ENCODE assay signal across 8 mouse cellular contexts in genomic region chr8:95001655-95002054, GRCm38 (mm10). TPM values are rescaled to one million over a fixed set of nuclear protein-coding genes. Genes with fewer than 3 reads are reported as not detected.
A peak's percentile ranks its signal among the peaks of the same experiment; 100 is the strongest.
DNase-seq lines count a peak whose midpoint lies in the region; ATAC-seq and TF ChIP-seq lines count a peak whose summit lies in the region.

No protein-coding gene starts in this region.

- H3K9me3 ChIP-seq in CH12.LX (replicated peaks; ENCODE audit: low read length) = no peaks in the 10 kb centered on the region
- no peaks in the 10 kb centered on the region for H3K9me3 ChIP-seq in forebrain, embryonic 10.5 days
- H3K9me3 ChIP-seq in heart, embryonic 14.5 days (ENCODE audit: control insufficient read depth, low read length) = no peaks in the 10 kb centered on the region
- H3K9me3 ChIP-seq in kidney, postnatal 0 days (replicated peaks; ENCODE audit: low read length) = no peaks in the 10 kb centered on the region
- H3K9me3 ChIP-seq in liver, embryonic 13.5 days (replicated peaks) = no peaks in the 10 kb centered on the region
- no peaks in the 10 kb centered on the region for H3K9me3 ChIP-seq in stomach, embryonic 15.5 days

- dilution Hi-C loops in CH12.LX (cut with MboI; ENCODE audit: extremely low pct_ligation_motif_present, extremely low pct_unique_long_range_greater_than_20kb, low sequenced_read_pairs) = no loop called here

- ATAC-seq in heart, embryonic 14.5 days (ENCODE audit: insufficient number of reproducible peaks, insufficient read depth, low FRiP score, low read depth) = peak; percentile 62
- peak; percentile 66 for ATAC-seq in kidney, postnatal 0 days (replicated peaks; ENCODE audit: low FRiP score, low read depth)
- ATAC-seq in liver, embryonic 13.5 days (ENCODE audit: low read depth) = peak; percentile 66
- ATAC-seq in stomach, embryonic 15.5 days (ENCODE audit: insufficient read depth, low FRiP score, low read depth) = peak; percentile 32; the same call in 1 of the 2 replicates

- H3K79me2 ChIP-seq in CH12.LX (replicated peaks; ENCODE audit: control insufficient read depth, extremely low read depth, insufficient read depth, poor library complexity, severe bottlenecking) = no peaks in the 10 kb centered on the region

- WGBS in forebrain, embryonic 10.5 days = 9% methylated on average over 7 of the region's 7 CpGs
- WGBS in heart, embryonic 14.5 days = 4% methylated on average over 7 of the region's 7 CpGs
- 5% methylated on average over 7 of the region's 7 CpGs for WGBS in kidney, postnatal 0 days
- 3% methylated on average over 7 of the region's 7 CpGs for WGBS in liver, embryonic 13.5 days (ENCODE audit: insufficient replicate concordance)
- WGBS in stomach, embryonic 15.5 days = 6% methylated on average over 7 of the region's 7 CpGs

- TF ChIP-seq CTCF in CH12.LX (conservative IDR thresholded peaks at IDR 0.05 in 1 of 2, IDR thresholded peaks at IDR 0.05 in 1 of 2; ENCODE audit: low read depth in 2 of 2, low read length in 2 of 2) = peak; percentile 96 to 97
- TF ChIP-seq CTCF in brain, embryonic 14.5 days (IDR thresholded peaks at IDR 0.05; ENCODE audit: borderline replicate concordance, extremely low read depth, insufficient read depth, insufficient read length) = peak; percentile 95
- peak; percentile 99 for TF ChIP-seq CTCF in kidney, postnatal 0 days (IDR thresholded peaks at IDR 0.05; ENCODE audit: low read depth)

- no peak overlapping the region for H3K9ac ChIP-seq in CH12.LX (ENCODE audit: insufficient read depth, low read depth)
- no peak overlapping the region for H3K9ac ChIP-seq in heart, embryonic 14.5 days (ENCODE audit: low read length)
- no peak overlapping the region for H3K9ac ChIP-seq in kidney, postnatal 0 days (ENCODE audit: low read depth, low read length)
- 0 out of 2 replicates have a peak overlapping the region, but pooled peaks have one; percentile 12 for H3K9ac ChIP-seq in liver, embryonic 13.5 days
- no peak overlapping the region for H3K9ac ChIP-seq in stomach, embryonic 15.5 days

- in situ Hi-C loops in CH12.LX (cut with MboI; ENCODE audit: low pct_ligation_motif_present, low pct_unique_long_range_greater_than_20kb, low sequenced_read_pairs) = loop anchor here (5.0 kb wide), 1 partner anchor 59 kb away; no protein-coding TSS in a partner anchor

- TF ChIP-seq RAD21 in CH12.LX (IDR thresholded peaks at IDR 0.05; ENCODE audit: low read depth, low read length) = peak; percentile 97

- TF ChIP-seq POLR2A in CH12.LX (IDR thresholded peaks at IDR 0.05; ENCODE audit: low read depth, low read length) = no peak
- no peak for TF ChIP-seq POLR2A in brain, embryonic 14.5 days (IDR thresholded peaks at IDR 0.05; ENCODE audit: borderline replicate concordance, extremely low read depth, insufficient read depth, insufficient read length, poor library complexity, severe bottlenecking)

- H3K4me3 ChIP-seq in CH12.LX (replicated peaks in 1 of 3; ENCODE audit: low read depth in 2 of 3, low read length in 2 of 3, poor library complexity in 1 of 3) = no peak overlapping the region
- H3K4me3 ChIP-seq in forebrain, embryonic 10.5 days = 0 out of 2 replicates have a peak overlapping the region, but pooled peaks have one; percentile 0
- no peak overlapping the region for H3K4me3 ChIP-seq in heart, embryonic 14.5 days (ENCODE audit: control insufficient read depth in 1 of 2, insufficient read depth in 1 of 2, low read depth in 1 of 2, low read length in 2 of 2)
- no peak overlapping the region for H3K4me3 ChIP-seq in kidney, postnatal 0 days (replicated peaks; ENCODE audit: low read depth, low read length)
- H3K4me3 ChIP-seq in liver, embryonic 13.5 days (replicated peaks) = no peak overlapping the region
- no peak overlapping the region for H3K4me3 ChIP-seq in stomach, embryonic 15.5 days (replicated peaks)

- no peak overlapping the region for H3K4me2 ChIP-seq in CH12.LX (ENCODE audit: insufficient read depth, low read depth, poor library complexity, severe bottlenecking)
- H3K4me2 ChIP-seq in heart, embryonic 14.5 days (ENCODE audit: low read length) = peak overlapping the region; percentile 34
- H3K4me2 ChIP-seq in kidney, postnatal 0 days (ENCODE audit: low read length) = no peak overlapping the region
- H3K4me2 ChIP-seq in liver, embryonic 13.5 days = 0 out of 2 replicates have a peak overlapping the region, but pooled peaks have one; percentile 11
- no peak overlapping the region for H3K4me2 ChIP-seq in stomach, embryonic 15.5 days

- peaks cover 17% of the 10 kb centered on the region for H3K27me3 ChIP-seq in CH12.LX (replicated peaks)
- H3K27me3 ChIP-seq in forebrain, embryonic 10.5 days (ENCODE audit: poor library complexity, severe bottlenecking) = no peaks in the 10 kb centered on the region
- H3K27me3 ChIP-seq in heart, embryonic 14.5 days (ENCODE audit: control insufficient read depth, insufficient read depth, low read length) = no peaks in the 10 kb centered on the region
- no peaks in the 10 kb centered on the region for H3K27me3 ChIP-seq in kidney, postnatal 0 days (ENCODE audit: insufficient read depth, low read length)
- H3K27me3 ChIP-seq in liver, embryonic 13.5 days = no peaks in the 10 kb centered on the region
- no peaks in the 10 kb centered on the region for H3K27me3 ChIP-seq in stomach, embryonic 15.5 days (replicated peaks)

- peaks cover 9 to 26% of the 10 kb centered on the region in 2 experiments for H3K4me1 ChIP-seq in CH12.LX (ENCODE audit: control insufficient read depth in 1 of 2, insufficient read depth in 2 of 2)
- H3K4me1 ChIP-seq in forebrain, embryonic 10.5 days = peaks cover 58% of the 10 kb centered on the region
- H3K4me1 ChIP-seq in heart, embryonic 14.5 days (ENCODE audit: control insufficient read depth in 2 of 2, insufficient read depth in 2 of 2, low read length in 2 of 2) = peaks cover 24 to 25% of the 10 kb centered on the region in 2 experiments
- peaks cover 26% of the 10 kb centered on the region for H3K4me1 ChIP-seq in kidney, postnatal 0 days (replicated peaks; ENCODE audit: insufficient read depth, low read length)
- H3K4me1 ChIP-seq in liver, embryonic 13.5 days (replicated peaks) = peaks cover 58% of the 10 kb centered on the region
- peaks cover 37% of the 10 kb centered on the region for H3K4me1 ChIP-seq in stomach, embryonic 15.5 days

- TF ChIP-seq EP300 in CH12.LX (IDR thresholded peaks at IDR 0.05; ENCODE audit: low read length) = no peak

- peak; percentile 91 for DNase-seq in CH12.LX (ENCODE audit: extremely low read depth)
- DNase-seq in brain, embryonic 14.5 days (ENCODE audit: low read depth) = peak; percentile 91
- DNase-seq in forebrain, embryonic 10.5 days (ENCODE audit: extremely low spot score, low spot score) = peak; percentile 84
- peak; percentile 96 for DNase-seq in kidney, postnatal 0 days (ENCODE audit: low spot score)
- peak; percentile 74 for DNase-seq in liver, embryonic 13.5 days
- DNase-seq in natural killer cell, adult 2 months (ENCODE audit: low spot score in 2 of 2) = peak; percentile 68 to 75

- H3K36me3 ChIP-seq in CH12.LX (replicated peaks in 1 of 2; ENCODE audit: control insufficient read depth in 1 of 2, insufficient read depth in 1 of 2, low read length in 1 of 2) = no peaks in the 10 kb centered on the region
- H3K36me3 ChIP-seq in forebrain, embryonic 10.5 days (replicated peaks) = peaks cover 70% of the 10 kb centered on the region
- no peaks in the 10 kb centered on the region for H3K36me3 ChIP-seq in heart, embryonic 14.5 days (ENCODE audit: control insufficient read depth, insufficient read depth, low read length)
- H3K36me3 ChIP-seq in kidney, postnatal 0 days (ENCODE audit: insufficient read depth, low read length) = peaks cover 8% of the 10 kb centered on the region; the same call in 1 of the 2 replicates
- peaks cover 64% of the 10 kb centered on the region for H3K36me3 ChIP-seq in liver, embryonic 13.5 days
- peaks cover 8% of the 10 kb centered on the region; the same call in 1 of the 2 replicates for H3K36me3 ChIP-seq in stomach, embryonic 15.5 days

- H3K27ac ChIP-seq in CH12.LX (ENCODE audit: insufficient read depth, low read depth) = no peak overlapping the region
- peak overlapping the region; percentile 96 for H3K27ac ChIP-seq in forebrain, embryonic 10.5 days
- peak overlapping the region; percentile 4 to 31; a peak in 2 of 4 replicates for H3K27ac ChIP-seq in heart, embryonic 14.5 days (replicated peaks in 1 of 2; ENCODE audit: control insufficient read depth in 1 of 2, insufficient read depth in 1 of 2, low read depth in 2 of 2, low read length in 2 of 2)
- 0 out of 2 replicates have a peak overlapping the region, but pooled peaks have one; percentile 78 for H3K27ac ChIP-seq in kidney, postnatal 0 days
- H3K27ac ChIP-seq in liver, embryonic 13.5 days = peak overlapping the region; percentile 58
- peak overlapping the region; percentile 69; the same call in 1 of the 2 replicates for H3K27ac ChIP-seq in stomach, embryonic 15.5 days

RNA-seq across cellular contexts. Expression of gene Adgrg3, which starts 15.8 kb away (rescaled TPM):
- total RNA-seq in CH12.LX (2012; rRNA removed) (not detected in 2 replicates), CH12.LX (2014; rRNA removed) (not detected in 2 replicates)
- not detected in 2 replicates for polyA plus RNA-seq in CH12.LX (2012; ENCODE audit: insufficient read length, low read depth)
- polyA plus RNA-seq in brain, embryonic 14.5 days (2012; rRNA removed) = 2.1 and 3.0 TPM in 2 replicates
- 4.9 and 5.2 TPM in 2 replicates for polyA plus RNA-seq in forebrain, embryonic 10.5 days (2016; fragmentation: Nextera tagmentation; extraction: Ambion mirVana)
- polyA plus RNA-seq in heart, embryonic 14.5 days (2014; fragmentation: Nextera tagmentation; extraction: Ambion mirVana) = 3.4 and 3.7 TPM in 2 replicates
- polyA plus RNA-seq in kidney, postnatal 0 days (2015; fragmentation: Nextera tagmentation; extraction: Ambion mirVana) = 3.7 and 4.4 TPM in 2 replicates
- 5.5 and 6.0 TPM in 2 replicates for polyA plus RNA-seq in liver, embryonic 13.5 days (2015; fragmentation: Nextera tagmentation; extraction: Ambion mirVana)
- 3.1 and 3.6 TPM in 2 replicates for polyA plus RNA-seq in stomach, embryonic 15.5 days (2015; fragmentation: Nextera tagmentation; extraction: Ambion mirVana)

RNA-seq across cellular contexts. Expression of gene Adgrg1, which starts 27.1 kb away (rescaled TPM):
- 0.34 and 0.42 TPM in 2 replicates for total RNA-seq in CH12.LX (2012; rRNA removed)
- total RNA-seq in CH12.LX (2014; rRNA removed) = 1.1 and 1.2 TPM in 2 replicates
- 2.0 and 2.5 TPM in 2 replicates for polyA plus RNA-seq in CH12.LX (2012; ENCODE audit: insufficient read length, low read depth)
- 468 and 636 TPM in 2 replicates for polyA plus RNA-seq in brain, embryonic 14.5 days (2012; rRNA removed)
- polyA plus RNA-seq in forebrain, embryonic 10.5 days (2016; fragmentation: Nextera tagmentation; extraction: Ambion mirVana) = 94.8 and 107 TPM in 2 replicates
- 2.7 and 2.9 TPM in 2 replicates for polyA plus RNA-seq in heart, embryonic 14.5 days (2014; fragmentation: Nextera tagmentation; extraction: Ambion mirVana)
- 109 and 125 TPM in 2 replicates for polyA plus RNA-seq in kidney, postnatal 0 days (2015; fragmentation: Nextera tagmentation; extraction: Ambion mirVana)
- polyA plus RNA-seq in liver, embryonic 13.5 days (2015; fragmentation: Nextera tagmentation; extraction: Ambion mirVana) = 42.7 and 55.6 TPM in 2 replicates
- 42.7 and 47.9 TPM in 2 replicates for polyA plus RNA-seq in stomach, embryonic 15.5 days (2015; fragmentation: Nextera tagmentation; extraction: Ambion mirVana)

RNA-seq across cellular contexts. Expression of gene Drc7, which starts 53.2 kb away (rescaled TPM):
- not detected in 2 replicates for total RNA-seq in CH12.LX (2012; rRNA removed)
- total RNA-seq in CH12.LX (2014; rRNA removed) = not detected in 2 replicates
- polyA plus RNA-seq in CH12.LX (2012; ENCODE audit: insufficient read length, low read depth) = not detected in 2 replicates
- 2.0 and 4.2 TPM in 2 replicates for polyA plus RNA-seq in brain, embryonic 14.5 days (2012; rRNA removed)
- 0.18 and 0.24 TPM in 2 replicates for polyA plus RNA-seq in forebrain, embryonic 10.5 days (2016; fragmentation: Nextera tagmentation; extraction: Ambion mirVana)
- polyA plus RNA-seq in heart, embryonic 14.5 days (2014; fragmentation: Nextera tagmentation; extraction: Ambion mirVana) = not detected in 2 replicates
- not detected in 2 replicates for polyA plus RNA-seq in kidney, postnatal 0 days (2015; fragmentation: Nextera tagmentation; extraction: Ambion mirVana)
- polyA plus RNA-seq in liver, embryonic 13.5 days (2015; fragmentation: Nextera tagmentation; extraction: Ambion mirVana) = 0.19 and 0.21 TPM in 2 replicates
- polyA plus RNA-seq in stomach, embryonic 15.5 days (2015; fragmentation: Nextera tagmentation; extraction: Ambion mirVana) = 0.08 TPM in 1 of 2 replicates, not detected in the other

Comparison
In these comparisons a context has a peak if more than half of its experiments do, and no peak if none do; other contexts are left out.
1. H3K4me2 ChIP-seq: peak in heart, embryonic 14.5 days (single experiment) and liver, embryonic 13.5 days (single experiment); none in CH12.LX (single experiment), kidney, postnatal 0 days (single experiment) and stomach, embryonic 15.5 days (single experiment).
2. RNA of gene Adgrg1, which starts 27.1 kb away (polyA plus RNA-seq): 468 to 636 TPM in brain, embryonic 14.5 days, 109 to 125 TPM in kidney, postnatal 0 days, 94.8 to 107 TPM in forebrain, embryonic 10.5 days, 42.7 to 47.9 TPM in stomach, embryonic 15.5 days and 42.7 to 55.6 TPM in liver, embryonic 13.5 days; 2.7 to 2.9 TPM in heart, embryonic 14.5 days and 2.0 to 2.5 TPM in CH12.LX; every median in the first group is over 10 times any median in the second.
3. Peak in every context shown above with its lines, with median percentiles within 50 percentile points of each other: DNase-seq, CTCF ChIP-seq and ATAC-seq.